ENCODE assay signal across 14 mouse cellular contexts in genomic region chr2:33575406-33575805, GRCm38 (mm10).
DNase-seq lines count a peak whose midpoint lies in the region; ATAC-seq and TF ChIP-seq lines count a peak whose summit lies in the region.
"Had no signal": no experiment of that assay in that cellular context is flagged by ENCODE, and none has a peak within 500 bp of the region (broad histone marks: within the 10 kb centered on the region; RNA-seq: fewer than 3 reads in every experiment).

No protein-coding gene starts in this region.

- no peak for ATAC-seq in lung, embryonic 14.5 days (ENCODE audit: insufficient read depth)
- ATAC-seq in embryonic facial prominence, embryonic 11.5 days (replicated peaks; ENCODE audit: insufficient number of reproducible peaks, low FRiP score, low TSS enrichment, low read depth) = no peak

- no peaks in the 10 kb centered on the region for H3K36me3 ChIP-seq in lung, embryonic 14.5 days (ENCODE audit: insufficient read depth)
- H3K36me3 ChIP-seq in embryonic facial prominence, embryonic 11.5 days (replicated peaks; ENCODE audit: control insufficient read depth, insufficient read depth, low read depth, low read length) = no peaks in the 10 kb centered on the region
- H3K36me3 ChIP-seq: heart, embryonic 15.5 days; midbrain, embryonic 12.5 days had no signal

- no peak overlapping the region for H3K4me2 ChIP-seq in lung, embryonic 14.5 days
- no peak overlapping the region for H3K4me2 ChIP-seq in embryonic facial prominence, embryonic 11.5 days (ENCODE audit: low read depth, low read length)
- H3K4me2 ChIP-seq: heart, embryonic 15.5 days; midbrain, embryonic 12.5 days had no signal

- WGBS in lung, embryonic 14.5 days = 27% methylated on average over 13 of the region's 13 CpGs
- 47% methylated on average over 13 of the region's 13 CpGs for WGBS in lung, adult 2 months
- WGBS in embryonic facial prominence, embryonic 11.5 days = 16% methylated on average over 13 of the region's 13 CpGs

- no peak overlapping the region for H3K9ac ChIP-seq in lung, embryonic 14.5 days
- no peak overlapping the region for H3K9ac ChIP-seq in embryonic facial prominence, embryonic 11.5 days (replicated peaks; ENCODE audit: low read length)
- H3K9ac ChIP-seq: heart, embryonic 15.5 days; midbrain, embryonic 12.5 days had no signal

- no peak overlapping the region for H3K4me3 ChIP-seq in lung, embryonic 14.5 days (ENCODE audit: low read depth, low read length)
- no peak overlapping the region for H3K4me3 ChIP-seq in lung, adult 2 months (replicated peaks; ENCODE audit: extremely low read depth, low read depth, low read length)
- H3K4me3 ChIP-seq in embryonic facial prominence, embryonic 11.5 days (ENCODE audit: low read depth, low read length) = no peak overlapping the region
- H3K4me3 ChIP-seq: erythroblast, embryonic 14.5 days; heart, embryonic 15.5 days; midbrain, embryonic 12.5 days had no signal

- H3K27ac ChIP-seq in lung, embryonic 14.5 days (ENCODE audit: low read depth) = no peak overlapping the region
- H3K27ac ChIP-seq in embryonic facial prominence, embryonic 11.5 days (replicated peaks; ENCODE audit: low read depth, low read length) = no peak overlapping the region
- H3K27ac ChIP-seq: heart, embryonic 15.5 days; midbrain, embryonic 12.5 days had no signal

- H3K4me1 ChIP-seq in lung, embryonic 14.5 days (ENCODE audit: insufficient read depth) = no peaks in the 10 kb centered on the region
- H3K4me1 ChIP-seq in lung, adult 2 months (ENCODE audit: control insufficient read depth, insufficient read depth, low read length) = no peaks in the 10 kb centered on the region
- H3K4me1 ChIP-seq in embryonic facial prominence, embryonic 11.5 days (ENCODE audit: control insufficient read depth, insufficient read depth, low read length) = no peaks in the 10 kb centered on the region; the same call in 1 of the 2 replicates

- intact Hi-C loops in heart, postnatal 36 days (cut with DNase I) = no loop called here

- no peaks in the 10 kb centered on the region for H3K9me3 ChIP-seq in lung, embryonic 14.5 days (ENCODE audit: low read depth, low read length)
- H3K9me3 ChIP-seq in embryonic facial prominence, embryonic 11.5 days (replicated peaks; ENCODE audit: control insufficient read depth, low read length) = no peaks in the 10 kb centered on the region
- H3K9me3 ChIP-seq: heart, embryonic 15.5 days; midbrain, embryonic 12.5 days had no signal

- no peak for TF ChIP-seq CTCF in lung, embryonic 14.5 days (IDR thresholded peaks at IDR 0.05; ENCODE audit: low read depth)
- TF ChIP-seq CTCF in lung, adult 2 months (IDR thresholded peaks at IDR 0.05; ENCODE audit: insufficient read depth, low read length) = no peak

- peak; percentile 35 for DNase-seq in heart, postnatal 4 days
- no peak for DNase-seq in heart, postnatal 36 days
- peak; percentile 56 for DNase-seq in lung, embryonic 14.5 days
- DNase-seq in lung, adult 2 months = no peak
- DNase-seq in embryonic facial prominence, embryonic 11.5 days (ENCODE audit: low spot score) = peak; percentile 56
- DNase-seq in lung, postnatal 36 days = peak; percentile 30
- DNase-seq in urinary bladder, adult 2 months (ENCODE audit: low spot score) = no peak
- DNase-seq in Muller cell, postnatal 12 days (ENCODE audit: inconsistent ontology term) = no peak
- DNase-seq: cerebellum, postnatal 36 days; layer of hippocampus, adult 9-11 months; right cerebral cortex, postnatal 4 days had no signal

- no peak for TF ChIP-seq POLR2A in lung, adult 2 months (IDR thresholded peaks at IDR 0.05; ENCODE audit: borderline replicate concordance, extremely low read depth, low read depth, low read length)

- peaks cover 29% of the 10 kb centered on the region for H3K27me3 ChIP-seq in lung, embryonic 14.5 days (ENCODE audit: insufficient read depth, low read length)
- H3K27me3 ChIP-seq in embryonic facial prominence, embryonic 11.5 days (ENCODE audit: control insufficient read depth, insufficient read depth, low read length) = peaks cover 20% of the 10 kb centered on the region

Comparison
In these comparisons a context has a peak if more than half of its experiments do, and no peak if none do; other contexts are left out.
1. DNase-seq: peak in heart, postnatal 4 days (single experiment), lung, embryonic 14.5 days (single experiment), embryonic facial prominence, embryonic 11.5 days (single experiment) and lung, postnatal 36 days (single experiment); none in heart, postnatal 36 days (0 of 2), lung, adult 2 months (single experiment), urinary bladder, adult 2 months (single experiment) and Muller cell, postnatal 12 days (single experiment).